Mouse (Mus musculus): ENCODE data around the gene Tbc1d9.
"Not testable (repeated sequence)": the region's sequence is repeated elsewhere in the genome, so short reads cannot be mapped to it uniquely, and the experiment has no call there.

The Tbc1d9 gene

GRCm38 (mm10) chr8:83233099-83233498 lies 67.9 kb downstream of the Tbc1d9 start:
- no peak for DNase-seq (ENCODE audit: low spot score in 2 of 2)

- no peak for DNase-seq (ENCODE audit: low spot score in 2 of 2)
Measured at GRCm38 (mm10) chr8:83239341-83239740, 74.2 kb downstream of the Tbc1d9 start.

GRCm38 (mm10) chr8:83244151-83244550 lies 79.0 kb downstream of the Tbc1d9 start:
- DNase-seq (ENCODE audit: low spot score in 2 of 2), result peak; percentile 15 to 22

- no peak for DNase-seq (ENCODE audit: low spot score in 2 of 2)
Measured at GRCm38 (mm10) chr8:83250858-83251257, 85.7 kb downstream of the Tbc1d9 start.

- no peak for DNase-seq (ENCODE audit: low spot score in 2 of 2)
Measured at GRCm38 (mm10) chr8:83251362-83252246, 86.5 kb downstream of the Tbc1d9 start.

- DNase-seq (ENCODE audit: low spot score in 2 of 2), result no peak
Measured at GRCm38 (mm10) chr8:83252791-83253190, 87.6 kb downstream of the Tbc1d9 start.

GRCm38 (mm10) chr8:83257631-83258030 lies 92.5 kb downstream of the Tbc1d9 start:
- DNase-seq (ENCODE audit: low spot score in 2 of 2), result no peak

- DNase-seq (ENCODE audit: low spot score in 2 of 2), result peak; percentile 13 to 41
Measured at GRCm38 (mm10) chr8:83260418-83261215, 95.5 kb downstream of the Tbc1d9 start.

GRCm38 (mm10) chr8:83271172-83271571 lies 106.0 kb downstream of the Tbc1d9 start:
- no peak for DNase-seq (ENCODE audit: low spot score in 2 of 2)

GRCm38 (mm10) chr8:83272464-83272863 lies 107.3 kb downstream of the Tbc1d9 start:
- no peak for DNase-seq (ENCODE audit: low spot score in 2 of 2)

GRCm38 (mm10) chr8:83274470-83274869 lies 109.3 kb downstream of the Tbc1d9 start:
- no peak for DNase-seq (ENCODE audit: low spot score in 2 of 2)

- DNase-seq (ENCODE audit: low spot score in 2 of 2), result peak; percentile 35 to 46
Measured at GRCm38 (mm10) chr8:83278431-83278830, 113.3 kb downstream of the Tbc1d9 start.

GRCm38 (mm10) chr8:83285391-83285790 lies 120.2 kb downstream of the Tbc1d9 start:
- DNase-seq (ENCODE audit: low spot score in 2 of 2), result no peak

- DNase-seq (ENCODE audit: low spot score in 2 of 2), result no peak
Measured at GRCm38 (mm10) chr8:83290176-83290575, 125.0 kb downstream of the Tbc1d9 start, which contains the start of gene Ucp1. Ucp1 (plus strand) TSS chr8:83290352.

GRCm38 (mm10) chr8:83297375-83297774 lies 132.2 kb downstream of the Tbc1d9 start:
- no peak for DNase-seq (ENCODE audit: low spot score in 2 of 2)

GRCm38 (mm10) chr8:83300135-83300534 lies 135.0 kb downstream of the Tbc1d9 start:
- DNase-seq (ENCODE audit: low spot score in 2 of 2), result no peak

- no peak for DNase-seq (ENCODE audit: low spot score in 2 of 2)
Measured at GRCm38 (mm10) chr8:83304946-83305345, 139.8 kb downstream of the Tbc1d9 start.

- no peak for DNase-seq (ENCODE audit: low spot score in 2 of 2)
Measured at GRCm38 (mm10) chr8:83309836-83310235, 144.7 kb downstream of the Tbc1d9 start.

GRCm38 (mm10) chr8:83315084-83315483 lies 149.9 kb downstream of the Tbc1d9 start:
- not testable (repeated sequence) for DNase-seq (ENCODE audit: low spot score in 2 of 2)

- no peak for DNase-seq (ENCODE audit: low spot score in 2 of 2)
Measured at GRCm38 (mm10) chr8:83315691-83316090, 150.5 kb downstream of the Tbc1d9 start.

GRCm38 (mm10) chr8:83320543-83320942 lies 155.4 kb downstream of the Tbc1d9 start:
- DNase-seq (ENCODE audit: low spot score in 2 of 2), result no peak

GRCm38 (mm10) chr8:83322374-83322773 lies 157.2 kb downstream of the Tbc1d9 start:
- DNase-seq (ENCODE audit: low spot score in 2 of 2), result no peak

All from heart, adult 9 months (tissue).